Mouse (Mus musculus) stomach, embryonic 14.5 days (tissue): ENCODE measurements around the gene Hmgn2. TPM values are rescaled to one million over a fixed set of nuclear protein-coding genes. Genes with fewer than 3 reads are reported as not detected.
A peak's percentile ranks its signal among the peaks of the same experiment; 100 is the strongest.

Experiments used
- ATAC-seq: fragments of 200-750 bp; cut with Nextera tagmentation; 2 replicates; pipeline ENCODE4 v1.8.0; 2017; ENCODE audit warnings: low read depth, moderate TSS enrichment; ENCODE audit not compliant: insufficient number of reproducible peaks, insufficient read depth, low FRiP score
- H3K27ac ChIP-seq: fragments of 300-500 bp; sonication (generic); 2 replicates; pipeline ENCODE4 v1.5.1; 2014; ENCODE audit warnings: mild to moderate bottlenecking, low read length, moderate library complexity, mixed read lengths
- H3K27me3 ChIP-seq: fragments of 300-500 bp; sonication (generic); 2 replicates; pipeline ENCODE4 v1.6.1; 2014; ENCODE audit warnings: low read length, control low read depth, mixed read lengths; ENCODE audit not compliant: control insufficient read depth, insufficient read depth
- H3K36me3 ChIP-seq: fragments of 300-500 bp; sonication (generic); 2 replicates; pipeline ENCODE4 v1.6.1; 2014; ENCODE audit warnings: mild to moderate bottlenecking, control low read depth, low read length, moderate library complexity, mixed read lengths; ENCODE audit not compliant: control insufficient read depth, insufficient read depth
- H3K4me1 ChIP-seq: fragments of 300-500 bp; sonication (generic); 2 replicates; pipeline ENCODE4 v1.6.1; 2014; ENCODE audit warnings: low read length, control low read depth, mixed read lengths; ENCODE audit not compliant: control insufficient read depth, insufficient read depth
- H3K4me2 ChIP-seq: fragments of 300-500 bp; sonication (generic); replicated peaks from 2 replicates; pipeline ENCODE4 v1.6.1; 2014; ENCODE audit warnings: low read depth, low read length, control low read depth
- H3K4me3 ChIP-seq: fragments of 300-500 bp; sonication (generic); 2 replicates; pipeline ENCODE4 v1.5.1; 2014; ENCODE audit warnings: low read depth, low read length, control low read depth
- H3K9ac ChIP-seq: fragments of 300-500 bp; sonication (generic); replicated peaks from 2 replicates; pipeline ENCODE4 v1.6.1; 2014; ENCODE audit warnings: low read depth, mild to moderate bottlenecking, control low read depth, low read length, moderate library complexity, mixed read lengths
- H3K9me3 ChIP-seq: fragments of 300-500 bp; sonication (generic); 2 replicates; pipeline ENCODE4 v1.6.1; 2016; ENCODE audit warnings: low read depth, low read length, control low read depth; ENCODE audit not compliant: control insufficient read depth
- WGBS: fragments of 180-500 bp; shearing (Covaris S2); extraction: QIAGEN DNeasy Blood & Tissue Kit; methylation state at CpG from one replicate; pipeline ENCODE4 v1.1.7; 2014; 5-methylcytosine and 5-hydroxymethylcytosine counted together
- polyA plus RNA-seq: library from polyadenylated mRNA; unstranded; fragments of >200 nt; fragmentation: Nextera tagmentation; extraction: Ambion mirVana; gene quantifications from 2 replicates; pipeline ENCODE4 v1.2.1, GENCODE M21; 2014

Gene Hmgn2
- polyA plus RNA-seq = 2,604 and 2,626 TPM in 2 replicates

DNA sequence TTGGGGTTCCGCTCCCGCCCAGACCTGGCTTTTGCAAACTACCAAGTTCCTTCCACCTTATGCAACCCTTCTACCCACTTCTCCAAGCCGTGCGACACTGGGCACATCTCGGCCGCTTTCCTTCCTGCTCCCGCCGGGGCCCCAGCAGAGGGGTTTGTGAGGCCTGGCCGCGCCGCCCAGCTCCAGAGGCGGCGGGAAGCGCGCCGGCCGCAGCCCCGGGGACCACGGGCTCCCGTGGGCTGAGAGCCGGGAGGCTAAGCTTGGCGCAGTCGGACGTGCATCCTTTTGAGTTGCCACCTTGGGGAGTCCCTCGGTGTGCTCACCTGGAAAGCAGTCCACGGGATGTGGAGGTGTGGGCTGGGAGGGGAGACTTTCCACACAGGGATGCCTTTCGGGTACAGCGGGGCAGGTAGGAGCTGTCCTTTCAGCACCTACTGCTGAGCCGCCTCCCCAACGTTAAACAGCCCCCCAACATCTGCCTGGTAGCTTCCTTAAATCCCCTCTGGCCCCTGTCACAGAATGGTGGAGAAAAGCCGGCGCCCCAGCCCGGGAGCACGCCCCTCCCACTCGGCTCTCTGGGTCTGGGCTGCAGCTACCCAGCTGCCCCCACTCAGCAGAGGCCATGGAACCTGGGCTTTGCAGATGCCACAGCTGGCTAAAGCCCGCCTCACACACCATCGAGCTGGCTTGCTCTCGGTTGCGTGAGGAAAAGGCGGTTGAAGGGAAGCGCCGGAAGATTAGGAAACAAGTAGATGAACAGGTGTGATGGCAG lies at the start of gene Hmgn2:
TSS of gene Hmgn2 (minus strand) at position 501 of the 772 bp plus-strand sequence.
- ATAC-seq = peak; percentile 65
- WGBS = under 1% methylated on average over 42 of the region's 42 CpGs
- H3K9ac ChIP-seq = peak within 1 kb of the TSS; percentile 93
- H3K27ac ChIP-seq = peak within 1 kb of the TSS; percentile 100
- peak within 1 kb of the TSS; percentile 74 for H3K4me3 ChIP-seq
- peaks cover 11% of the 10 kb centered on the region; the same call in 1 of the 2 replicates for H3K4me1 ChIP-seq
- H3K4me2 ChIP-seq = peak within 1 kb of the TSS; percentile 87
- peaks cover 28% of the 10 kb centered on the region for H3K36me3 ChIP-seq
- no peaks in the 10 kb centered on the region for H3K9me3 ChIP-seq
- no peaks in the 10 kb centered on the region for H3K27me3 ChIP-seq

- peaks cover 14% of the 10 kb centered on the region; the same call in 1 of the 2 replicates for H3K4me1 ChIP-seq
- peak overlapping the region; percentile 40 for H3K4me2 ChIP-seq
- ATAC-seq = no peak
- peaks cover 9% of the 10 kb centered on the region; the same call in 1 of the 2 replicates for H3K27me3 ChIP-seq
- H3K36me3 ChIP-seq = no peaks in the 10 kb centered on the region
- no peaks in the 10 kb centered on the region for H3K9me3 ChIP-seq
- no peak overlapping the region for H3K27ac ChIP-seq
- no peak overlapping the region for H3K9ac ChIP-seq
- H3K4me3 ChIP-seq = peak overlapping the region; percentile 19; the same call in 1 of the 2 replicates
- 4% methylated on average over 21 of the region's 21 CpGs for WGBS
Measured at GRCm38 (mm10) chr4:134017201-134017865, 48.9 kb upstream of the Hmgn2 start.

DNA sequence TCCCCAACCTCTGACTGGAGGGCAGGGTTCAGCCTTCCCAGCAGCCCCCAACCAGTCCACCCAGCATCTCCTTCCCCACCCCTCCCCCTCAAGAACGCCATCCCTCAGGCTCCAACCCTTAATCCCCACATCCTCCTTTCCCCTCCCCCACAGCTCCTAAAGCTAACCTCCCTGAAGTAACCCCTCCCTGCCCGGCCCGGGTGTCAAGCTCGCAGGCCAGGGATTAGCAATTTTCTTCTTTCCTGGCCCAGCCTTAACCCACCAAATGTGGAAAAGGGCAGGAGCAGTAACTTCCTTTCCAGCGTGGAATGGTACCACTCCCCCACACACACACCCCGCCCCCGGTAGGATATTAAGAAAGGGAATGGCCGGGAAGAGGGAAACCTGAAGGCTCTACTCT lies 48.3 kb upstream of the Hmgn2 start:
- ATAC-seq = no peak
- no peaks in the 10 kb centered on the region for H3K36me3 ChIP-seq
- H3K4me3 ChIP-seq = no peak overlapping the region
- peaks cover 9% of the 10 kb centered on the region; the same call in 1 of the 2 replicates for H3K27me3 ChIP-seq
- H3K9ac ChIP-seq = no peak overlapping the region
- H3K4me1 ChIP-seq = peaks cover 15% of the 10 kb centered on the region; the same call in 1 of the 2 replicates
- no peak overlapping the region for H3K27ac ChIP-seq
- 6% methylated on average over 8 of the region's 8 CpGs for WGBS
- no peak overlapping the region for H3K4me2 ChIP-seq
- no peaks in the 10 kb centered on the region for H3K9me3 ChIP-seq

DNA sequence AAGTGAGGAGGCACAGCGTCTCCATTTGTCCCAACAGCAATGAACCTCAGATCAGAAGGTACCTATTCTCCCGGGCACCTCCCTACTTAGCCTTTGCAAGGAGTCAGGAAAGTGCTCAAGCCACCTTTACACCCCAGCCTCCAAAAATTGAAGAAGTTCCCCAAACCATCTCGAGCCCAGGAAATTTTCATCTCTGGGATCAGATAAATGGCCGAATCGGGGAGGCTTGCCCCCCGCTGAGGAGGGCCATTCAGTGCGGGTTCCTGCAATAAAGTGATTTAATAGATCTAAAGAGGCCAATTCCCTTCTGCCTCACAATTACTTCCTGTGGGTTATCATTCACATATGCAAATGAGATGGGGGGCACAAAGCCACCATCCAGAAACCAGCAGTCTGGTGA lies 47.8 kb upstream of the Hmgn2 start:
- Histone ChIP-seq H3K9ac (no peak overlapping the region), H3K27me3 (peaks cover 9% of the 10 kb centered on the region; the same call in 1 of the 2 replicates), H3K4me3 (no peak overlapping the region), H3K36me3 (no peaks in the 10 kb centered on the region), H3K4me1 (peaks cover 21% of the 10 kb centered on the region; the same call in 1 of the 2 replicates), H3K27ac (no peak overlapping the region), H3K9me3 (no peaks in the 10 kb centered on the region), H3K4me2 (no peak overlapping the region)
- no peak for ATAC-seq
- 13% methylated on average over 7 of the region's 7 CpGs for WGBS

GRCm38 (mm10) chr4:134012858-134013528 lies 44.5 kb upstream of the Hmgn2 start:
- 0 out of 2 replicates have a peak, but pooled peaks cover 3% of the 10 kb centered on the region for H3K27me3 ChIP-seq
- ATAC-seq = no peak
- H3K4me3 ChIP-seq = no peak overlapping the region
- no peak overlapping the region for H3K27ac ChIP-seq
- 46% methylated on average over 12 of the region's 12 CpGs for WGBS
- no peaks in the 10 kb centered on the region for H3K9me3 ChIP-seq
- H3K4me2 ChIP-seq = no peak overlapping the region
- H3K9ac ChIP-seq = no peak overlapping the region
- H3K4me1 ChIP-seq = peaks cover 15% of the 10 kb centered on the region; the same call in 1 of the 2 replicates
- no peaks in the 10 kb centered on the region for H3K36me3 ChIP-seq

- ATAC-seq = no peak
- Histone ChIP-seq H3K27me3 (no peaks in the 10 kb centered on the region), H3K9me3 (no peaks in the 10 kb centered on the region), H3K36me3 (no peaks in the 10 kb centered on the region), H3K9ac (no peak overlapping the region), H3K4me1 (peaks cover 8% of the 10 kb centered on the region; the same call in 1 of the 2 replicates), H3K27ac (no peak overlapping the region), H3K4me3 (no peak overlapping the region), H3K4me2 (0 out of 2 replicates have a peak overlapping the region, but pooled peaks have one; percentile 2)
- WGBS = 10% methylated on average over 16 of the region's 16 CpGs
Measured at GRCm38 (mm10) chr4:134011450-134012414, 43.3 kb upstream of the Hmgn2 start.

- H3K4me1 ChIP-seq = peaks cover 7% of the 10 kb centered on the region; the same call in 1 of the 2 replicates
- no peaks in the 10 kb centered on the region for H3K9me3 ChIP-seq
- no peak for ATAC-seq
- H3K36me3 ChIP-seq = no peaks in the 10 kb centered on the region
- H3K9ac ChIP-seq = no peak overlapping the region
- WGBS = 57% methylated on average over 6 of the region's 6 CpGs
- no peak overlapping the region for H3K4me3 ChIP-seq
- H3K27me3 ChIP-seq = no peaks in the 10 kb centered on the region
- 0 out of 2 replicates have a peak overlapping the region, but pooled peaks have one; percentile 11 for H3K27ac ChIP-seq
- H3K4me2 ChIP-seq = no peak overlapping the region
Measured at GRCm38 (mm10) chr4:134009709-134010108, 41.3 kb upstream of the Hmgn2 start.
